Mouse (Mus musculus): ENCODE results near the gene Mllt10.

Mllt10 gene

GRCm38 (mm10) chr2:18201820-18202462 is 146.9 kb downstream of the Mllt10 start:
- no peak for DNase-seq (ENCODE audit: low spot score)

GRCm38 (mm10) chr2:18202923-18203322 is 147.9 kb downstream of the Mllt10 start:
- no peak for DNase-seq (ENCODE audit: low spot score)

GRCm38 (mm10) chr2:18205118-18205517 is 150.1 kb downstream of the Mllt10 start:
- no peak for DNase-seq (ENCODE audit: low spot score)

- DNase-seq (ENCODE audit: low spot score), result peak; percentile 25
Measured at GRCm38 (mm10) chr2:18206811-18207210, 151.8 kb downstream of the Mllt10 start.

GRCm38 (mm10) chr2:18208578-18208977 is 153.5 kb downstream of the Mllt10 start:
- DNase-seq (ENCODE audit: low spot score), result peak; percentile 69

- no peak for DNase-seq (ENCODE audit: low spot score)
Measured at GRCm38 (mm10) chr2:18209211-18209823, 154.3 kb downstream of the Mllt10 start.

GRCm38 (mm10) chr2:18209948-18210347 is 154.9 kb downstream of the Mllt10 start:
- no peak for DNase-seq (ENCODE audit: low spot score)

GRCm38 (mm10) chr2:18214031-18214430 is 159.0 kb downstream of the Mllt10 start:
- no peak for DNase-seq (ENCODE audit: low spot score)

- DNase-seq (ENCODE audit: low spot score), result no peak
Measured at GRCm38 (mm10) chr2:18217867-18218266, 162.8 kb downstream of the Mllt10 start.

GRCm38 (mm10) chr2:18218500-18218899 is 163.5 kb downstream of the Mllt10 start:
- DNase-seq (ENCODE audit: low spot score), result no peak

- no peak for DNase-seq (ENCODE audit: low spot score)
Measured at GRCm38 (mm10) chr2:18219136-18219535, 164.1 kb downstream of the Mllt10 start.

GRCm38 (mm10) chr2:18219569-18219968 is 164.5 kb downstream of the Mllt10 start:
- no peak for DNase-seq (ENCODE audit: low spot score)

- no peak for DNase-seq (ENCODE audit: low spot score)
Measured at GRCm38 (mm10) chr2:18228486-18229062, 173.5 kb downstream of the Mllt10 start.

- DNase-seq (ENCODE audit: low spot score), result no peak
Measured at GRCm38 (mm10) chr2:18229279-18229678, 174.2 kb downstream of the Mllt10 start.

- no peak for DNase-seq (ENCODE audit: low spot score)
Measured at GRCm38 (mm10) chr2:18231143-18231542, 176.1 kb downstream of the Mllt10 start.

GRCm38 (mm10) chr2:18232883-18233567 is 178.0 kb downstream of the Mllt10 start:
- DNase-seq (ENCODE audit: low spot score), result no peak

GRCm38 (mm10) chr2:18235524-18235923 is 180.5 kb downstream of the Mllt10 start:
- no peak for DNase-seq (ENCODE audit: low spot score)

GRCm38 (mm10) chr2:18249224-18249623 is 194.2 kb downstream of the Mllt10 start:
- DNase-seq (ENCODE audit: low spot score), result no peak
